Mouse (Mus musculus): Measurements from ENCODE around the gene Dph5.
"Not testable (repeated sequence)": the region's sequence is repeated elsewhere in the genome, so short reads cannot be mapped to it uniquely, and the experiment has no call there.

Gene Dph5

GRCm38 (mm10) chr3:115887427-115888309, at the start of gene Dph5:
Gene Dph5, plus strand, starts transcription at chr3:115887837.
- peak; percentile 93 for DNase-seq (ENCODE audit: low read depth, low spot score)

- no peak for DNase-seq (ENCODE audit: low read depth, low spot score)
Measured at GRCm38 (mm10) chr3:115844566-115844965, 43.1 kb upstream of the Dph5 start.

GRCm38 (mm10) chr3:115845032-115845618, 42.5 kb upstream of the Dph5 start:
- DNase-seq (ENCODE audit: low read depth, low spot score): no peak

- no peak for DNase-seq (ENCODE audit: low read depth, low spot score)
Measured at GRCm38 (mm10) chr3:115845724-115846123, 41.9 kb upstream of the Dph5 start.

GRCm38 (mm10) chr3:115846153-115846552, 41.5 kb upstream of the Dph5 start:
- no peak for DNase-seq (ENCODE audit: low read depth, low spot score)

- DNase-seq (ENCODE audit: low read depth, low spot score): no peak
Measured at GRCm38 (mm10) chr3:115848686-115849480, 38.8 kb upstream of the Dph5 start.

GRCm38 (mm10) chr3:115850946-115851345, 36.7 kb upstream of the Dph5 start:
- DNase-seq (ENCODE audit: low read depth, low spot score): no peak

GRCm38 (mm10) chr3:115854672-115855191, 32.9 kb upstream of the Dph5 start:
- no peak for DNase-seq (ENCODE audit: low read depth, low spot score)

GRCm38 (mm10) chr3:115855576-115855975, 32.1 kb upstream of the Dph5 start:
- DNase-seq (ENCODE audit: low read depth, low spot score): no peak

- DNase-seq (ENCODE audit: low read depth, low spot score): peak; percentile 40
Measured at GRCm38 (mm10) chr3:115856484-115857022, 31.1 kb upstream of the Dph5 start.

GRCm38 (mm10) chr3:115857436-115857835, 30.2 kb upstream of the Dph5 start:
- no peak for DNase-seq (ENCODE audit: low read depth, low spot score)

GRCm38 (mm10) chr3:115858822-115859221, 28.8 kb upstream of the Dph5 start:
- no peak for DNase-seq (ENCODE audit: low read depth, low spot score)

- DNase-seq (ENCODE audit: low read depth, low spot score): not testable (repeated sequence)
Measured at GRCm38 (mm10) chr3:115860780-115861179, 26.9 kb upstream of the Dph5 start.

- no peak for DNase-seq (ENCODE audit: low read depth, low spot score)
Measured at GRCm38 (mm10) chr3:115863487-115863886, 24.1 kb upstream of the Dph5 start.

- DNase-seq (ENCODE audit: low read depth, low spot score): no peak
Measured at GRCm38 (mm10) chr3:115867150-115867549, 20.5 kb upstream of the Dph5 start.

- DNase-seq (ENCODE audit: low read depth, low spot score): no peak
Measured at GRCm38 (mm10) chr3:115867901-115868300, 19.7 kb upstream of the Dph5 start.

- no peak for DNase-seq (ENCODE audit: low read depth, low spot score)
Measured at GRCm38 (mm10) chr3:115869360-115869759, 18.3 kb upstream of the Dph5 start.

GRCm38 (mm10) chr3:115875551-115875950, 12.1 kb upstream of the Dph5 start:
- DNase-seq (ENCODE audit: low read depth, low spot score): no peak

GRCm38 (mm10) chr3:115877133-115877532, 10.5 kb upstream of the Dph5 start:
- DNase-seq (ENCODE audit: low read depth, low spot score): no peak

- DNase-seq (ENCODE audit: low read depth, low spot score): no peak
Measured at GRCm38 (mm10) chr3:115884086-115884485, 3.6 kb upstream of the Dph5 start.

- DNase-seq (ENCODE audit: low read depth, low spot score): no peak
Measured at GRCm38 (mm10) chr3:115888310-115889106, 871 bp downstream of the Dph5 start.
